Mouse (Mus musculus) testis, adult 2 months (tissue): ENCODE measurements around the gene Il2ra. TPM values are rescaled to one million over a fixed set of nuclear protein-coding genes. Genes with fewer than 3 reads are reported as not detected.

Source experiments
- H3K27ac ChIP-seq: fragments of 200-500 bp; 2 replicates; pipeline ENCODE4 v1.5.1; 2012; ENCODE audit warnings: low read depth, low read length; ENCODE audit not compliant: control insufficient read depth, insufficient read depth
- H3K27me3 ChIP-seq: fragments of 200-500 bp; 2 replicates; pipeline ENCODE4 v1.6.1; 2012; ENCODE audit warnings: mild to moderate bottlenecking, low read length, moderate library complexity; ENCODE audit not compliant: control insufficient read depth, insufficient read depth
- H3K36me3 ChIP-seq: fragments of 200-500 bp; 2 replicates; pipeline ENCODE4 v1.6.1; 2012; ENCODE audit warnings: mild to moderate bottlenecking, low read length; ENCODE audit not compliant: control insufficient read depth, insufficient read depth
- H3K4me1 ChIP-seq: fragments of 200-500 bp; 2 replicates; pipeline ENCODE4 v1.6.1; 2012; ENCODE audit warnings: low read length; ENCODE audit not compliant: control insufficient read depth, insufficient read depth
- H3K4me3 ChIP-seq: fragments of 200-500 bp; 2 replicates; pipeline ENCODE4 v1.5.1; 2012; ENCODE audit warnings: low read depth, mild to moderate bottlenecking, low read length, moderate library complexity, mixed read lengths; ENCODE audit not compliant: control insufficient read depth
- CTCF ChIP-seq: fragments of 200-500 bp; IDR thresholded peaks from 2 replicates; pipeline ENCODE4 v1.5.1; 2012; ENCODE audit warnings: low read depth, mild to moderate bottlenecking, inconsistent platforms, low read length, moderate library complexity; ENCODE audit not compliant: control insufficient read depth, insufficient read depth, insufficient replicate concordance
- POLR2A ChIP-seq: fragments of 200-500 bp; IDR thresholded peaks from 2 replicates; pipeline ENCODE4 v1.6.1; 2012; ENCODE audit warnings: low read depth, mild to moderate bottlenecking, inconsistent platforms, low read length, moderate library complexity; ENCODE audit not compliant: control insufficient read depth
- polyA plus RNA-seq: library from polyadenylated mRNA; depleted of rRNA; stranded (reverse); fragments of >200 nt; gene quantifications from 2 replicates; pipeline ENCODE4 v1.2.3, GENCODE M21; 2012; rRNA removed

The Il2ra gene
- polyA plus RNA-seq, 1 experiment, result 0.06 TPM

DNA sequence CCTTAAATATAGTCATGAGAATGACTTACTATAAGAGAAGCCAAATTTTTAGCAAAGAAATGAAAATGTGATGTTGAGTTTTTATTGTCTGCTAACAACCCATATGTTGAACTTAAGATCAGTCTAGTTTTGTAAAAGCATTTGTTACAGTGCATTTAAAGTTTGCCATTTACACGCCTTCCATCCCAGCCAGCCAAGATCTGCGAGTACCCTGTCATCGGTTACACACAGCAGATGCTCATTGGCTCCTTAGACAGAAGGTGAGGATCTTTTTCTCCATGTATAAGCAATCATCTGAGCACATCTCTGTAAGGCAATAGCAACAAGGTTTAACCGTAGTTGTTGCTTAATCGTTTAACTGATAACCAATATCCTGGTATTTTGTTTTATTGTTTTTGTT, 85.0 kb downstream of the Il2ra start:
- Histone ChIP-seq H3K36me3 (no peaks in the 10 kb centered on the region), H3K4me3 (no peak overlapping the region), H3K4me1 (no peaks in the 10 kb centered on the region), H3K27me3 (no peaks in the 10 kb centered on the region), H3K27ac (no peak overlapping the region)
- no peak for TF ChIP-seq CTCF
- TF ChIP-seq POLR2A, result no peak

- Histone ChIP-seq H3K27me3 (no peaks in the 10 kb centered on the region), H3K4me1 (no peaks in the 10 kb centered on the region), H3K4me3 (no peak overlapping the region), H3K36me3 (no peaks in the 10 kb centered on the region), H3K27ac (no peak overlapping the region)
- TF ChIP-seq POLR2A, result no peak
- TF ChIP-seq CTCF, result no peak
These were observed 86.5 kb downstream of the Il2ra start for GRCm38 (mm10) chr2:11729091-11729490.

- no peaks in the 10 kb centered on the region for H3K27me3 ChIP-seq
- TF ChIP-seq POLR2A, result no peak
- TF ChIP-seq CTCF, result no peak
- no peak overlapping the region for H3K27ac ChIP-seq
- H3K36me3 ChIP-seq, result no peaks in the 10 kb centered on the region
- no peak overlapping the region for H3K4me3 ChIP-seq
- H3K4me1 ChIP-seq, result no peaks in the 10 kb centered on the region
These were observed 90.4 kb downstream of the Il2ra start for GRCm38 (mm10) chr2:11732978-11733377.

- no peaks in the 10 kb centered on the region for H3K4me1 ChIP-seq
- no peak for TF ChIP-seq CTCF
- no peak for TF ChIP-seq POLR2A
These were observed 93.2 kb downstream of the Il2ra start for GRCm38 (mm10) chr2:11735853-11736252.

DNA sequence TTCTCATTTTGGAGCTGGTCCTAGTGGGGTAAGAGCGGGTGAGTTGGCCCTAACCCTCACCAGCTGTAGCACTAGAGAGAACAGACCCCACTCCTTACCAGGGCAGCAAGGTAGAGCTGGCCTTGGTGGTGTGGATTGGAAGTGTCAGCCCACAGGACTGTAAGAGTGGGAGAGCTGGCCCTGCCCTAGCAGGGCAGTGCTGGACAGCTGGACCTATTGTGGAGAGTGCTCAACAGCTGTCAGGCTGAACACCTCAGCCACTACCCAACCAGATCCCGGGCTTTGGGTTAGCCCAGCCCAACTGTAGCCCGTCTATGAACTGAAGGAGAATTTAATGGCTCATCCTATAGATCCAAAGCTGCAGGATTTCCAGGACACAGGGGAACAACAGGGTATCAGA, 96.2 kb downstream of the Il2ra start:
- no peaks in the 10 kb centered on the region for H3K36me3 ChIP-seq

More at GRCm38 (mm10) chr2:11735853-11736252, 93.2 kb downstream of the Il2ra start:
- H3K36me3 ChIP-seq, result no peaks in the 10 kb centered on the region
- H3K27ac ChIP-seq, result peak overlapping the region; percentile 2; the same call in 1 of the 2 replicates
- H3K4me3 ChIP-seq, result no peak overlapping the region
- no peaks in the 10 kb centered on the region for H3K27me3 ChIP-seq

GRCm38 (mm10) chr2:11739516-11740051, 97.0 kb downstream of the Il2ra start:
- H3K4me3 ChIP-seq, result no peak overlapping the region
- H3K36me3 ChIP-seq, result no peaks in the 10 kb centered on the region
- H3K4me1 ChIP-seq, result no peaks in the 10 kb centered on the region
- no peaks in the 10 kb centered on the region for H3K27me3 ChIP-seq
- no peak overlapping the region for H3K27ac ChIP-seq
- TF ChIP-seq POLR2A, result no peak
- no peak for TF ChIP-seq CTCF

More for the DNA sequence above, 96.2 kb downstream of the Il2ra start:
- no peaks in the 10 kb centered on the region for H3K4me1 ChIP-seq
- no peak overlapping the region for H3K4me3 ChIP-seq
- H3K27me3 ChIP-seq, result no peaks in the 10 kb centered on the region
- TF ChIP-seq CTCF, result no peak
- TF ChIP-seq POLR2A, result no peak
- H3K27ac ChIP-seq, result no peak overlapping the region

Other genes with a start within 250 kb of the Il2ra start
- 43.5 and 45.7 TPM in 2 replicates for gene Pfkfb3, start 88.7 kb upstream of the Il2ra start, polyA plus RNA-seq
- 38.1 and 44.8 TPM in 2 replicates for gene Rbm17, start 38.7 kb upstream of the Il2ra start, polyA plus RNA-seq
- not detected in 2 replicates for gene Gm17490, start 16.5 kb upstream of the Il2ra start, polyA plus RNA-seq
- gene Il15ra, start 62.5 kb downstream of the Il2ra start, polyA plus RNA-seq, result 3.8 and 4.0 TPM in 2 replicates
- gene Fbh1, start 134.8 kb downstream of the Il2ra start, polyA plus RNA-seq, result 12.0 and 12.6 TPM in 2 replicates
- 22.2 and 23.7 TPM in 2 replicates for gene Ankrd16, start 135.1 kb downstream of the Il2ra start, polyA plus RNA-seq